Mouse (Mus musculus) heart, embryonic 11.5 days (tissue): ENCODE measurements around the gene Sez6. TPM values are rescaled to one million over a fixed set of nuclear protein-coding genes. Genes with fewer than 3 reads are reported as not detected.

Experiments
- ATAC-seq: fragments of 200-750 bp; cut with Nextera tagmentation; replicated peaks from 2 replicates; pipeline ENCODE4 v1.8.0; 2017; ENCODE audit warnings: moderate library complexity; ENCODE audit not compliant: insufficient number of reproducible peaks, low FRiP score, low TSS enrichment
- H3K27ac ChIP-seq: fragments of 300-500 bp; sonication (generic); 2 replicates; pipeline ENCODE4 v1.5.1; 2014; ENCODE audit warnings: mild to moderate bottlenecking, low read depth, low read length
- H3K27me3 ChIP-seq: fragments of 300-500 bp; sonication (generic); 2 replicates; pipeline ENCODE4 v1.6.1; 2014; ENCODE audit warnings: mild to moderate bottlenecking, low read length, mixed read lengths; ENCODE audit not compliant: control insufficient read depth, insufficient read depth
- H3K36me3 ChIP-seq: fragments of 300-500 bp; sonication (generic); 2 replicates; pipeline ENCODE4 v1.6.1; 2014; ENCODE audit warnings: mild to moderate bottlenecking, low read length, moderate library complexity, mixed read lengths; ENCODE audit not compliant: control insufficient read depth, insufficient read depth
- H3K4me1 ChIP-seq: fragments of 300-500 bp; sonication (generic); 2 replicates; pipeline ENCODE4 v1.6.1; 2014; ENCODE audit warnings: low read length; ENCODE audit not compliant: control insufficient read depth, insufficient read depth
- H3K4me2 ChIP-seq: fragments of 300-500 bp; sonication (generic); 2 replicates; pipeline ENCODE4 v1.6.1; 2014; ENCODE audit warnings: mild to moderate bottlenecking, moderate library complexity
- H3K4me3 ChIP-seq: fragments of 300-500 bp; sonication (generic); 2 replicates; pipeline ENCODE4 v1.5.1; 2014; ENCODE audit warnings: low read depth, low read length
- H3K9ac ChIP-seq: fragments of 300-500 bp; sonication (generic); 2 replicates; pipeline ENCODE4 v1.6.1; 2014; ENCODE audit warnings: mild to moderate bottlenecking, low read depth, low read length, moderate library complexity
- H3K9me3 ChIP-seq: fragments of 300-500 bp; sonication (generic); replicated peaks from 2 replicates; pipeline ENCODE4 v1.6.1; 2016; ENCODE audit warnings: low read length; ENCODE audit not compliant: control insufficient read depth
- WGBS: fragments of 180-500 bp; shearing (Covaris S2); extraction: QIAGEN DNeasy Blood & Tissue Kit; methylation state at CpG from one replicate; pipeline ENCODE4 v1.1.7; 2014; ENCODE audit not compliant: insufficient replicate concordance; 5-methylcytosine and 5-hydroxymethylcytosine counted together
- polyA plus RNA-seq: library from polyadenylated mRNA; unstranded; fragments of >200 nt; fragmentation: Nextera tagmentation; extraction: Ambion mirVana; gene quantifications from 2 replicates; pipeline ENCODE4 v1.2.1, GENCODE M21; 2014

Sez6 gene
- polyA plus RNA-seq, 1 experiment from 2014 or later = 0.09 TPM

DNA sequence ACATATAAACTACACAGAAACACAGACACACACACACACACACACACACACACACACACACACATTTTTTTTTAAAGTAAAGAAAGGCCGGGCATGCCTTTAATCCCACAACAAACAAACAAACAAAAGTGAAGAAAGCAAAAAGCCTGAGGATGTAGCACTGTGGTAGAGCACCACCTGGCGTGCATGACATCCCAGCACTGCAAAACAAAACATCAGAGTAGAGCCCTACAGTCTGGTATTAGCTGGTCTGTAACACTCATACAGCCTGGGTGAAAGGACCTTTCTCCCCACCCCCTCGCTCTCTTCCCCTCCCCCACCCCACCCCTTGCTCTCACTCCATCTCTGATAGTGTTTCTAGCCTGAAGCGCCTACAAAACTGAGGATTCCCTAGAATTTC is 45.3 kb downstream of the Sez6 start:
- H3K4me1 ChIP-seq = no peaks in the 10 kb centered on the region
- peaks cover 50% of the 10 kb centered on the region for H3K27me3 ChIP-seq
- no peak overlapping the region for H3K4me2 ChIP-seq
- H3K9me3 ChIP-seq = no peaks in the 10 kb centered on the region
- H3K27ac ChIP-seq = no peak overlapping the region
- no peak overlapping the region for H3K9ac ChIP-seq
- no peak overlapping the region for H3K4me3 ChIP-seq
- WGBS = 22% methylated on average over 4 of the region's 4 CpGs
- no peaks in the 10 kb centered on the region for H3K36me3 ChIP-seq
- no peak for ATAC-seq

DNA sequence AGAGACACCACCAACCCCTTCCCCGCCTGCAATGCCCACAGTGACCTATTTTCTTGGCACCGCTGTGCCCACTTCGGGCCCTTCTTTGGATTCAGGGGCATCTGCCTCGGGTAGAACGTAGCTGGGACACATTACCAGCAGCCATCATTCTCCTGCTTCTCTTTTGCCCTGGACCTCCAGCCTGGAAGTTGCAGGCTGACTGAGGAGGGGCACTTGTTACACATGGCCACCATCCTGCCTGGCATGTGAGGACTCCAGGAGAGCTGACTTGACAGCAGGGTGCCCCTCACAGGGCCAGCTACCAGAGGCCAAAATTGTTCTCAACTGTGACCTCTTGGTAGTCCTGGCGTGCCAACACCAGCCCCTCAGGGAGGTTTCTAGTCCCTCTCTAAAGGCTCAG is 47.6 kb downstream of the Sez6 start:
- Histone ChIP-seq H3K27me3 (peaks cover 45% of the 10 kb centered on the region), H3K4me3 (no peak overlapping the region), H3K4me1 (no peaks in the 10 kb centered on the region), H3K27ac (no peak overlapping the region), H3K9ac (no peak overlapping the region), H3K36me3 (no peaks in the 10 kb centered on the region), H3K4me2 (no peak overlapping the region), H3K9me3 (no peaks in the 10 kb centered on the region)
- WGBS = 72% methylated on average over 6 of the region's 6 CpGs
- no peak for ATAC-seq

- Histone ChIP-seq H3K27me3 (peaks cover 40% of the 10 kb centered on the region), H3K4me2 (no peak overlapping the region), H3K4me1 (no peaks in the 10 kb centered on the region), H3K9ac (no peak overlapping the region), H3K4me3 (no peak overlapping the region), H3K9me3 (no peaks in the 10 kb centered on the region), H3K27ac (no peak overlapping the region), H3K36me3 (no peaks in the 10 kb centered on the region)
- no peak for ATAC-seq
- 74% methylated on average over 8 of the region's 8 CpGs for WGBS
Observed at GRCm38 (mm10) chr11:77979221-77979809, 48.7 kb downstream of the Sez6 start.

GRCm38 (mm10) chr11:77980281-77981204 is 49.9 kb downstream of the Sez6 start:
- Histone ChIP-seq H3K9ac (no peak overlapping the region), H3K4me1 (peaks cover 8% of the 10 kb centered on the region; the same call in 1 of the 2 replicates), H3K36me3 (no peaks in the 10 kb centered on the region), H3K4me3 (no peak overlapping the region), H3K27me3 (peaks cover 28% of the 10 kb centered on the region), H3K27ac (no peak overlapping the region), H3K9me3 (no peaks in the 10 kb centered on the region), H3K4me2 (peak overlapping the region; percentile 61; the same call in 1 of the 2 replicates)
- whole genome bisulfite sequencing = 31% methylated on average over 11 of the region's 11 CpGs
- ATAC-seq = no peak

DNA sequence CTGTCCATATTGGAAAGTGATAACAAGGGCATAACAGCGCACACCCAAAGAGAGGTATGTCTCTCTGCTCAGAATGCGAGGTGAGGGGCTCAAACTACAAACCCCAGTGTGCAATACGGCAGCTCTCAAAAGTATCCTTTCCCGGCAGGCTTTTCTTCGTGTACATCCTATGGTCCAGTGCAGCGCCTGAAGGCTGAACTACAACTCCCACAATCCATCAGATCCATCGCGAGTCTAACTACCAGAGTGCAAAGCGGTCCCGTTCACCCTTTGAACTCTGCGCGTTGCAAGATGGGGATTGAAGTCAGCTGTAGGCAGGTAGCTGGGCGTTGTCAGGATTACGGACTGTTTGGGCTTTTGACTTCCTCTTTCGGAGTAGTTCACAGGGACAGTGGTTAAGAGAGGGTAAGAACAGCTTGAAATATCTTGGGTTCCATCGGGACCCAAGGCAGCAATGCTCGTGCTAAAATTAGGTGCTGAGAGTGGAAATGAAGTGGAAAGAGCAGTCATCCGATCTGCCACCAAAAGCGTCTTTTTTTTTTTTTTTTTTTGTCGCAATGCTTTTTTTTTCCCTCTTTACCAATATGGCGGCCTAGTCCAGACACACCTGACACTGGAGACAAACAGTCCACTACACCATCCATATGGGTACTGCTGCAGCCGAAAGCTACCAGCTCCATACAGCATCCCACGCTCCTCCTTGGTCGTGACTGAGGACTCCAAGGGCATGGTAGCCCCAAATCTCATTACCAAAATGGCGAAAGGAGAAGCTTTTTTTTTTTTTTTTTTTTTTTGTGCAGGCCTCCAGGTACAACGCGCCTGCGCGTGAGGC is 51.2 kb downstream of the Sez6 start:
- WGBS = under 1% methylated on average over 29 of the region's 29 CpGs
- H3K9me3 ChIP-seq = no peaks in the 10 kb centered on the region
- H3K36me3 ChIP-seq = no peaks in the 10 kb centered on the region
- peaks cover 16% of the 10 kb centered on the region for H3K27me3 ChIP-seq
- H3K4me3 ChIP-seq = peak overlapping the region; percentile 79
- ATAC-seq = peak; percentile 87
- peak overlapping the region; percentile 97 for H3K27ac ChIP-seq
- H3K4me2 ChIP-seq = peak overlapping the region; percentile 61
- peak overlapping the region; percentile 74 for H3K9ac ChIP-seq
- H3K4me1 ChIP-seq = peaks cover 9% of the 10 kb centered on the region; the same call in 1 of the 2 replicates

DNA sequence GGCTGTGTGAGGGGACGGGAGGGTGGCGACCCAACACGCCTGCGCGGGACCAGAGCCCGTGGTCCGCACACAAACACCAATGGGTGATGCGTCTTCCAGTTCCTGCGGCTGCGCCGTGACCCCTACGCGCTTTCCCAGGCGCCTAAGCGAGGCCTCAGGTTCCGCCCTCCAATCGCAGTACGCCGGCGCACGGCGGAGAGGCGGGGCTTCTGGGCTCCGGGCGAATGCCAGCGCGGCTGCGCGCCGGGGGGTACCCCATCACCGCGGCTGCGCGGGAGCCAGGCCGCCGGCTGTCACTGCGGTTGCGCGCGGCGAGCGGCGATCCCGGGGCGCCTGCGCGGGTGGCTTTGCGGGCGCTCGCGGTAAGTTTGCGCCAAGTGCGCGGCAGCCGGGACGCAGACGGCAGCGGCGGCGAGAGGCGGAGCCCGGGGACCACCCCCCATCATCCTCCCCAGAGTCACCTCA is 51.9 kb downstream of the Sez6 start, which contains the start of gene Phf12:
TSS of gene Phf12 (plus strand) at position 314 of the 465 bp plus-strand sequence.
- H3K4me2 ChIP-seq = peak within 1 kb of the TSS; percentile 77
- H3K27ac ChIP-seq = peak within 1 kb of the TSS; percentile 97
- H3K4me3 ChIP-seq = peak within 1 kb of the TSS; percentile 79
- peaks cover 12% of the 10 kb centered on the region for H3K27me3 ChIP-seq
- H3K9ac ChIP-seq = peak within 1 kb of the TSS; percentile 87
- WGBS = under 1% methylated on average over 57 of the region's 62 CpGs
- peak; percentile 91 for ATAC-seq
- no peaks in the 10 kb centered on the region for H3K36me3 ChIP-seq
- H3K9me3 ChIP-seq = no peaks in the 10 kb centered on the region
- peaks cover 9% of the 10 kb centered on the region; the same call in 1 of the 2 replicates for H3K4me1 ChIP-seq

- Histone ChIP-seq H3K4me2 (peak overlapping the region; percentile 77), H3K9me3 (no peaks in the 10 kb centered on the region), H3K36me3 (peaks cover under 1% of the 10 kb centered on the region), H3K9ac (peak overlapping the region; percentile 87), H3K27me3 (peaks cover 3% of the 10 kb centered on the region; the same call in 1 of the 2 replicates), H3K4me1 (peaks cover 9% of the 10 kb centered on the region; the same call in 1 of the 2 replicates), H3K4me3 (peak overlapping the region; percentile 79), H3K27ac (peak overlapping the region; percentile 97)
- ATAC-seq = no peak
- under 1% methylated on average over 32 of the region's 32 CpGs for WGBS
Observed at GRCm38 (mm10) chr11:77983191-77983936, 52.8 kb downstream of the Sez6 start.
